In the genomic region with DNA sequence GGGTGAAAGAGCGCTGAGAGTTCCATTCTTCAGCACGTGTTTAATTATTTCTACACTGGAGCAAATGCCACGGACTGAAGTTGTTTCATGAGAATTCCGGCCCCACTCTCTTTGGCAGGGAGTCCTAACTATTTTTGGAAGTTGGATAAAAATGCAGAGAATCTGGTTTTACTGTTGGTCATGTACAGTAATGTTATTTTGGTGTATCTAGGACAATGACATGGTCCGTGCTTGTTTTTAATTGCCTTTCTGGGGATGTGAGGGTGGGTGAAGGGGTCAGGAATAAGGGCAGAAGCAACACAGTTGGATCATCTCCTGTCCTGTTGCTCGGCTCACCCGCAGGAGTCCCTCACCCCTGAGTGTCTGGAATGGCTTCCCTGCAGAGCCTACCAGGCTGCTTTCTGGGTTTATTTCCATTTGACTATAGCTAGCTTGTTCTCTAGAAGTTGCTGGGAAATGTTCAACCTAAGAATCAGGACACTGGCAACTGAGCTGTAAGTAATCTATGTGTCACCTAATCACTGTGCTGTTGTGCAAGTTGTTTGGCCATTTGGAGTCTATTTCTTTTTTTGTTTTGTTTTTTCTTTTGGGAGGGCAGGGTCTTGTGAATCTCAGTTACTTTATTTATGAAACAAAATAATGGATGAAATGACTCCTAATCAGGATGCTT, we compare ENCODE assay signal across 12 mouse cellular contexts. TPM values are rescaled to one million over a fixed set of nuclear protein-coding genes. Genes with fewer than 3 reads are reported as not detected.
DNase-seq lines count a peak whose midpoint lies in the region; ATAC-seq lines count a peak whose summit lies in the region.
"Had no signal": no experiment of that assay in that cellular context is flagged by ENCODE, and none has a peak within 500 bp of the region (broad histone marks: within the 10 kb centered on the region; RNA-seq: fewer than 3 reads in every experiment).

No protein-coding gene starts in this region.

- peak overlapping the region; percentile 87 for H3K27ac ChIP-seq in lung, embryonic 16.5 days (ENCODE audit: low read length)
- H3K27ac ChIP-seq in forebrain, embryonic 12.5 days = no peak overlapping the region

- intact Hi-C loops in gastrocnemius, postnatal 36 days (cut with DNase I) = no loop called here

- no peak for ATAC-seq in cerebellum, adult (ENCODE audit: insufficient number of reproducible peaks, low FRiP score, low TSS enrichment)
- ATAC-seq in lung, embryonic 16.5 days (ENCODE audit: low read depth) = peak; percentile 84
- no peak for ATAC-seq in forebrain, embryonic 12.5 days (ENCODE audit: low FRiP score)

- H3K4me3 ChIP-seq in lung, embryonic 16.5 days (ENCODE audit: low read length) = no peak overlapping the region
- H3K4me3 ChIP-seq in forebrain, embryonic 12.5 days (replicated peaks) = no peak overlapping the region
- H3K4me3 ChIP-seq: megakaryocyte, embryonic 14.5 days had no signal

- no peaks in the 10 kb centered on the region for H3K9me3 ChIP-seq in lung, embryonic 16.5 days (ENCODE audit: control insufficient read depth, low read length)
- H3K9me3 ChIP-seq in forebrain, embryonic 12.5 days = no peaks in the 10 kb centered on the region
- H3K9me3 ChIP-seq: G1E had no signal

- WGBS in lung, embryonic 16.5 days = 40% methylated on average over 7 of the region's 7 CpGs
- WGBS in forebrain, embryonic 12.5 days = 82% methylated on average over 7 of the region's 7 CpGs

- H3K4me2 ChIP-seq in lung, embryonic 16.5 days (ENCODE audit: low read depth, low read length) = 0 out of 2 replicates have a peak overlapping the region, but pooled peaks have one; percentile 11
- no peak overlapping the region for H3K4me2 ChIP-seq in forebrain, embryonic 12.5 days

- no peaks in the 10 kb centered on the region for H3K36me3 ChIP-seq in lung, embryonic 16.5 days (ENCODE audit: control insufficient read depth, insufficient read depth, low read length)
- H3K36me3 ChIP-seq in forebrain, embryonic 12.5 days (replicated peaks) = no peaks in the 10 kb centered on the region
- H3K36me3 ChIP-seq: G1E had no signal

- peak; percentile 17 to 19 for DNase-seq in cerebellum, postnatal 25 days
- DNase-seq in kidney, adult 18-20 months = peak; percentile 16
- no peak for DNase-seq in kidney, postnatal 25 days
- DNase-seq in fibroblast of lung, adult 2 months (ENCODE audit: low read depth) = peak; percentile 28
- no peak for DNase-seq in gastrocnemius, postnatal 36 days
- DNase-seq: cerebellum, adult 18-20 months; embryo, embryonic 11 days had no signal

- no peaks in the 10 kb centered on the region for H3K27me3 ChIP-seq in lung, embryonic 16.5 days (ENCODE audit: control insufficient read depth, insufficient read depth, low read depth, low read length)
- H3K27me3 ChIP-seq in forebrain, embryonic 12.5 days = no peaks in the 10 kb centered on the region

- H3K9ac ChIP-seq in lung, embryonic 16.5 days (ENCODE audit: low read length) = no peak overlapping the region
- H3K9ac ChIP-seq in forebrain, embryonic 12.5 days = no peak overlapping the region

- H3K4me1 ChIP-seq in lung, embryonic 16.5 days (replicated peaks; ENCODE audit: control insufficient read depth, insufficient read depth, low read length) = peaks cover 6% of the 10 kb centered on the region
- H3K4me1 ChIP-seq in forebrain, embryonic 12.5 days = no peaks in the 10 kb centered on the region
- H3K4me1 ChIP-seq: megakaryocyte, embryonic 14.5 days had no signal

RNA-seq across cellular contexts. Expression of a gene that starts 48.1 kb away (rescaled TPM):
- polyA plus RNA-seq in lung, embryonic 16.5 days (2015; fragmentation: Nextera tagmentation; extraction: Ambion mirVana) = 25.8 and 28.3 TPM in 2 replicates
- 14.3 and 15.3 TPM in 2 replicates for polyA plus RNA-seq in forebrain, embryonic 12.5 days (2016; fragmentation: Nextera tagmentation; extraction: Ambion mirVana)
- total RNA-seq in gastrocnemius, postnatal 36 days (2021) = 1 to 10 TPM; 7.9 to 8.2 TPM

Comparison
In these comparisons a context has a peak if more than half of its experiments do, and no peak if none do; other contexts are left out.
1. DNase-seq: peak in cerebellum, postnatal 25 days (2 of 2), kidney, adult 18-20 months (single experiment) and fibroblast of lung, adult 2 months (single experiment); none in kidney, postnatal 25 days (0 of 2) and gastrocnemius, postnatal 36 days (0 of 2).